Mouse (Mus musculus) erythroblast, embryonic 14.5 days (primary cell): ENCODE measurements around the gene Tctn1.

Source experiments
- GATA1 ChIP-seq: IDR thresholded peaks from 2 replicates; pipeline ENCODE4 v1.6.1; 2012; ENCODE audit warnings: low read length, inconsistent platforms, mixed read lengths
- TAL1 ChIP-seq: IDR thresholded peaks from 3 replicates; pipeline ENCODE4 v1.6.1; 2012; ENCODE audit warnings: low read length, inconsistent platforms, mixed read lengths

GRCm38 (mm10) chr5:122235196-122235836, 28.9 kb downstream of the Tctn1 start:
- TF ChIP-seq GATA1 = no peak
- TF ChIP-seq TAL1 = no peak
